Mouse (Mus musculus): Measurements from ENCODE around the gene 1810010D01Rik.

Gene 1810010D01Rik

GRCm38 (mm10) chr7:145176750-145177589 lies 30.9 kb downstream of the 1810010D01Rik start:
- no peak for DNase-seq (ENCODE audit: low spot score)

- no peak for DNase-seq (ENCODE audit: low spot score)
Measured at GRCm38 (mm10) chr7:145173563-145173962, 34.4 kb downstream of the 1810010D01Rik start.

GRCm38 (mm10) chr7:145173116-145173515 lies 34.8 kb downstream of the 1810010D01Rik start:
- no peak for DNase-seq (ENCODE audit: low spot score)

- no peak for DNase-seq (ENCODE audit: low spot score)
Measured at GRCm38 (mm10) chr7:145169703-145170102, 38.2 kb downstream of the 1810010D01Rik start.

GRCm38 (mm10) chr7:145159283-145160240 lies 48.4 kb downstream of the 1810010D01Rik start:
- no peak for DNase-seq (ENCODE audit: low spot score)
